Mouse (Mus musculus) layer of hippocampus, adult 2 months (tissue): ENCODE measurements at regions not wholly inside any gene's neighbourhood (a gene's known extent, or its start where the extent isn't known, plus 50 kb on each side); places are given as distances from the start of the nearest gene placed in this dataset.
"Not testable (repeated sequence)": the region's sequence is repeated elsewhere in the genome, so short reads cannot be mapped to it uniquely, and the experiment has no call there.

Experiments
- DNase-seq, 2 experiments: peaks; one replicate each; pipeline ENCODE4 v3.0.0; 2022; ENCODE audit warnings: low spot score in 2 of 2
- H3K27ac ChIP-seq: fragments of 200-600 bp; 2 replicates; pipeline ENCODE4 v1.8.1; 2022
- H3K4me3 ChIP-seq: fragments of 200-600 bp; 2 replicates; pipeline ENCODE4 v1.8.1; 2022; ENCODE audit warnings: mild to moderate bottlenecking
- CTCF ChIP-seq: fragments of 200-600 bp; conservative IDR thresholded peaks from 2 replicates; pipeline ENCODE4 v1.8.1; 2022; ENCODE audit warnings: antibody characterized with exemption, mild to moderate bottlenecking, moderate library complexity

DNA sequence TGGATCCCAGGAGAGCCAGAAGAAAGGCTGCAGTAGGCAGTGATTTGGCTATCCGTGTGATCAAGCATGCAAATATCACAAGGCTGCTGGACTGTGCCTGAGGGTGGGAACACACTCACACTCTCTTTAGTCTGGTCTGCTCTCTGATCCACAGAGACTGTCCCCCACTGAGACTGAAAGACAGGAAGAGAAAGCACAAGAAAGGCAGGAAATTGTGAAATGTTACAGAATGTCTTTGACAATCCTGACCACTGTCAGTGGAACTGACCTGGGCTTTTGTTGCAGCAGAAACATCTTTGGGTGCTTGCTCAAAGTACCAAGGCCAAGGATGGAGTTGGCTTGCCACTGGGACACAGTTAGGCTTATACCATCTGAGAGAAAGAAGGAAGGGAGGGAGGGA lies 52.3 kb upstream of the Gpd2 start:
- H3K4me3 ChIP-seq: no peak overlapping the region
- no peak for TF ChIP-seq CTCF

DNA sequence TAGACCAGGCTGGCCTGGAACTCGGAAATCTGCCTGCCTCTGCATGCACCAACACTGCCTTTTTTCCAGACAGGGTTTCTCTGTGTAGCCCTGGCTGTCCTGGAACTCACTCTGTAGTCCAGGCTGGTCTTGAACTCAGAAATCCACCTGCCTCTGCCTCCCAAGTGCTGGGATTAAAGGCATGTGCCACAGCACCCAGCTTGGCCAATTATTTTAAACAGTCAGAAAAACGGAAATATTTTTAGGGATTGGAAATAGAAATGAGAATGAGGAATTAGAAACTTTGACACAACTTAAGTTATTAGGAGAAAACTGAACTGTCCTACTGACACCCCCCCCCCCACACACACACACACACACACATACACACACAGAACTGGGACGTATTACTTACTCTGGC lies 54.3 kb upstream of the Gpd2 start:
- not testable (repeated sequence) for H3K4me3 ChIP-seq, DNase-seq, H3K27ac ChIP-seq

More for the DNA sequence above, 52.3 kb upstream of the Gpd2 start:
- no peak for DNase-seq
- no peak overlapping the region for H3K27ac ChIP-seq

DNA sequence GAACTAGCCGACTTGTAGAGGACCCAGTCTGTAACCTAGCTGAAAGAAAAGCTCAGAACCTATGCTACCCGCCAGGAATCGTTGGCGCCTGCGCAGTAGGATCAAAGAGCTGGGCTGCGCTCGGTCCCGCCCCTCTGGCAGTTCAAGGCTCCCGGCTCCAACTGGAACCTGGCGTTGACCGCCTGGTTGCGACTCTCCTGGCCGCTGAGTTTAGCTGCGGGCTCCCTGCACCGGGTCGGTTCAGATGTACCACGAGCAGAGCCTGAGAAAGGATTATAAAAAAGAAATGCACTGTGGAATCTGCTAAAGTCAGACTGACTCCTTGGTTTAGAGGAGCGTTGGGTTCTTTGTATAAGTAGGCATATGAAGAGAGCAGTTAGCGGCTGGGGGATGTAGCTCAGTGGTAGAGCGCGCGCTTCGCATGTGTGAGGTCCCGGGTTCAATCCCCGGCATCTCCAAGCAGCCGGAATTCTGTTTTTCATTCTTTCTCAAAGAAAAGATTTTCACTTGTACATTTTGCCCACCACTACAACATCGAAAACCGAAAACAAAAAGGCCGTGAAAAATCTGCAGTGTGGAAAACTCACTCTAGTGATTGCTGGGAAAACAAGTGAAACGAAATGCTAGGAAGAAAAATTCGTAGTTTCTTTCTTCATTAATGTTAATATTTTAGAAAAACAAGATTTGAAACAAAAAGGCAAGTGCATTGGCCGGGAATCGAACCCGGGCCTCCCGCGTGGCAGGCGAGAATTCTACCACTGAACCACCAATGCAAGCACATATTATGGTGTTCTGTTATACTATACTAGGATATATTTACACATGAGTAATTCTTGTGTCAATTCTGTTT lies 55.5 kb upstream of the Gpd2 start:
- peak; percentile 94 for DNase-seq
- Histone ChIP-seq H3K27ac (peak overlapping the region; percentile 94), H3K4me3 (peak overlapping the region; percentile 94)
- no peak for TF ChIP-seq CTCF

DNA sequence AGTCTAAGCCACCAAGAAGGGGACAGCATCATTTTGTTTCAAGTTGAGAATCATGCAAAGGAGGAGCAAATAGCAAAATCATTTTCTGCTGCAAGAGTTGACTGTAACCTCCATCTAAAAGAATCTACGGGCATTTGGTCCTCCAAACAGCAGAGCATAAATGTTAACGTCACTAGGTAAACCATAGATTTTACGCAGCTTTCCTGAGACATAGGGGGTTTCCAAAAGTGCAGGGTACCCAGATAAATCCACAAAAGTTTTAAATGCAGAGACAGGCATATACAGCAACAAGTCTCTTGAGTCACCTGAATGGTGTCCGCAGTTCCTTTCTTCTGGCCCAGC lies 56.1 kb upstream of the Gpd2 start:
- peak overlapping the region; percentile 94 for H3K27ac ChIP-seq
- peak overlapping the region; percentile 94 for H3K4me3 ChIP-seq
- DNase-seq: no peak
- no peak for TF ChIP-seq CTCF

DNA sequence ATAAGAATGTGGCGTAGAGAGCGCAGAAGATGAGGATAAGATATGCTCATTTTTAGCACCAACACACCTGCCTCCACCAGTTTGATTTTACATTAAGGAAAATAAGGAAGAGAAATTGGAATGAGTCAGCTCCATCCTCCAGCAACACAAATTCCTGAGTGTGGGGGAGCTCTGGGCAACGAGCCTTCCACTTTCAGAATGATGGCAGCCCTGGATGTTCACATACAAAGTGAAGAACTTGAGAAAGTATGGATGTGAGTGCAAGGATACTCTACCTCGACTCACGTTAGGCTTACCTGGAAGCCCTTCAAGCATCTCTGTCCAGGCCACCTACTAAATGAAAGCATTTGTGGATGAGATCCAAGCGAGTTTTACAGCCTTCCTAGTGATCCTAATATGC lies 54.3 kb upstream of the Nr4a2 start:
- Histone ChIP-seq H3K4me3 (no peak overlapping the region), H3K27ac (no peak overlapping the region)
- DNase-seq: no peak
- TF ChIP-seq CTCF: no peak

DNA sequence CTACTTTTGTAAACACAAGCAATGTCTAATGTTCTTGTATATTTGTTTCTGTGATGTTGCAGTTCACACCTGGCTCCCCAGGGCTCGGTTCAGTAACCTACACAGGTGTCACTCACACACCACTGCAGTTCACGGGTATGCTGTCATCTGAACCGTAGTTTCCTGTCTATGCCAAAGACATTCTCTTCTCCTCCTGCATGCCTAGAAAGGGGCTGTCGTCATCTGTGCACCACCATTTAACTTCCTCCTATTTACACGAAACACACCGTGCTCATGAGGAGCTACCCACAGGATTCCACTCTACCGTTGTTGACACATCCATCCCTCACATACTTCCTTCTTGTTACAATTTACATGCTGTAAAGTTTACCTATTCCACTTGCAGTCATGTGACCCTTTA lies 52.7 kb upstream of the Nr4a2 start:
- no peak for DNase-seq
- Histone ChIP-seq H3K4me3 (no peak overlapping the region), H3K27ac (no peak overlapping the region)
- no peak for TF ChIP-seq CTCF

DNA sequence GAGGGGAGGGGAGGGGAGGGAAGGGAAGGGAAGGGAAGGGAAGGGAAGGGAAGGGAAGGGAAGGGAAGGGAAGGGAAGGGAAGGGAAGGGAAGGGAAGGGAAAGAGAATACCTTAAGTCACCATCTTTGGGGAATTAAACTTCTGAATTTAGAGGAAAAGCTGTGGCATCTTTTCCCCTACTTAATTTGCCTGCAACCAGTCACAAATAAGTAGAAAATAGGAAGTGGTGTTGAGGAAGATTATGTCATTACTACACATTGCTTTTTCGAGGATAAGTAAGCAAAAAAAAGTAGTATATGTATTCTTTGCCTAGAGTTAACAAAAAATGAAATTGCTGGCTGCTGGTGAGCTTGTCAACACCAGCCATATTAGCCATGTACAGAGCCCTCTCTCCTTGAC lies 51.4 kb upstream of the Nr4a2 start:
- Histone ChIP-seq H3K4me3 (no peak overlapping the region), H3K27ac (no peak overlapping the region)
- no peak for DNase-seq
- no peak for TF ChIP-seq CTCF
